Mouse (Mus musculus): ENCODE measurements at regions not wholly inside any gene's neighbourhood (a gene's known extent, or its start where the extent isn't known, plus 50 kb on each side); places are given as distances from the start of the nearest gene placed in this dataset.

- no peak for DNase-seq (ENCODE audit: low read depth, low spot score)
- 63% methylated on average over 8 of the region's 8 CpGs for WGBS
Measured at GRCm38 (mm10) chr13:99743952-99744789, 156.7 kb downstream of the Cartpt start.

- 74% methylated on average over 2 of the region's 2 CpGs for WGBS
- DNase-seq (ENCODE audit: low read depth, low spot score) = no peak
Measured at GRCm38 (mm10) chr13:99742507-99742906, 158.4 kb downstream of the Cartpt start.

GRCm38 (mm10) chr13:99741981-99742380 lies 158.9 kb downstream of the Cartpt start:
- no peak for DNase-seq (ENCODE audit: low read depth, low spot score)
- 51% methylated on average over 2 of the region's 2 CpGs for WGBS

- WGBS = 58% methylated on average over 1 of the region's 1 CpGs
- no peak for DNase-seq (ENCODE audit: low read depth, low spot score)
Measured at GRCm38 (mm10) chr13:99739420-99739819, 161.5 kb downstream of the Cartpt start.

GRCm38 (mm10) chr13:99737271-99737670 lies 163.6 kb downstream of the Cartpt start:
- no peak for DNase-seq (ENCODE audit: low read depth, low spot score)
- 70% methylated on average over 3 of the region's 3 CpGs for WGBS

GRCm38 (mm10) chr13:99729145-99729544 lies 171.7 kb downstream of the Cartpt start:
- WGBS = 35% methylated on average over 5 of the region's 5 CpGs
- no peak for DNase-seq (ENCODE audit: low read depth, low spot score)

- DNase-seq (ENCODE audit: low read depth, low spot score) = no peak
- WGBS = 59% methylated on average over 7 of the region's 7 CpGs
Measured at GRCm38 (mm10) chr13:99724245-99724644, 176.6 kb downstream of the Cartpt start.

GRCm38 (mm10) chr13:99723237-99723981 lies 177.5 kb downstream of the Cartpt start:
- no peak for DNase-seq (ENCODE audit: low read depth, low spot score)
- WGBS = 74% methylated on average over 5 of the region's 5 CpGs

GRCm38 (mm10) chr13:99720566-99720965 lies 180.3 kb downstream of the Cartpt start:
- no peak for DNase-seq (ENCODE audit: low read depth, low spot score)
- 57% methylated on average over 3 of the region's 3 CpGs for WGBS

GRCm38 (mm10) chr13:99696559-99696890 lies 180.2 kb upstream of the Map1b start:
- 46% methylated on average over 3 of the region's 3 CpGs for WGBS
- no peak for DNase-seq (ENCODE audit: low read depth, low spot score)

- DNase-seq (ENCODE audit: low read depth, low spot score) = no peak
- 69% methylated on average over 7 of the region's 7 CpGs for WGBS
Measured at GRCm38 (mm10) chr13:99695874-99696558, 179.7 kb upstream of the Map1b start.

GRCm38 (mm10) chr13:99679934-99680333 lies 163.6 kb upstream of the Map1b start:
- DNase-seq (ENCODE audit: low read depth, low spot score) = no peak
- WGBS = 64% methylated on average over 3 of the region's 3 CpGs

- DNase-seq (ENCODE audit: low read depth, low spot score) = no peak
Measured at GRCm38 (mm10) chr13:99679430-99679829, 163.1 kb upstream of the Map1b start.

GRCm38 (mm10) chr13:99676393-99676792 lies 160.1 kb upstream of the Map1b start:
- no peak for DNase-seq (ENCODE audit: low read depth, low spot score)
- 14% methylated on average over 1 of the region's 1 CpGs for WGBS

More at GRCm38 (mm10) chr13:99679430-99679829, 163.1 kb upstream of the Map1b start:
- 28% methylated on average over 2 of the region's 2 CpGs for WGBS

GRCm38 (mm10) chr13:99675951-99676350 lies 159.6 kb upstream of the Map1b start:
- 63% methylated on average over 5 of the region's 5 CpGs for WGBS
- DNase-seq (ENCODE audit: low read depth, low spot score) = no peak

GRCm38 (mm10) chr13:99672714-99673113 lies 156.4 kb upstream of the Map1b start:
- WGBS = 60% methylated on average over 1 of the region's 1 CpGs
- no peak for DNase-seq (ENCODE audit: low read depth, low spot score)

- WGBS = 71% methylated on average over 10 of the region's 10 CpGs
- DNase-seq (ENCODE audit: low read depth, low spot score) = no peak
Measured at GRCm38 (mm10) chr13:99671747-99672146, 155.4 kb upstream of the Map1b start.

- no peak for DNase-seq (ENCODE audit: low read depth, low spot score)
- 79% methylated on average over 8 of the region's 8 CpGs for WGBS
Measured at GRCm38 (mm10) chr13:99669987-99670534, 153.7 kb upstream of the Map1b start.

GRCm38 (mm10) chr13:99668613-99669012 lies 152.3 kb upstream of the Map1b start:
- WGBS = 51% methylated on average over 8 of the region's 8 CpGs
- DNase-seq (ENCODE audit: low read depth, low spot score) = no peak

- DNase-seq (ENCODE audit: low read depth, low spot score) = no peak
- WGBS = 55% methylated on average over 7 of the region's 7 CpGs
Measured at GRCm38 (mm10) chr13:99666086-99666485, 149.7 kb upstream of the Map1b start.
